Mouse (Mus musculus): ENCODE measurements at regions not wholly inside any gene's neighbourhood (a gene's known extent, or its start where the extent isn't known, plus 50 kb on each side); places are given as distances from the start of the nearest gene placed in this dataset.

DNA sequence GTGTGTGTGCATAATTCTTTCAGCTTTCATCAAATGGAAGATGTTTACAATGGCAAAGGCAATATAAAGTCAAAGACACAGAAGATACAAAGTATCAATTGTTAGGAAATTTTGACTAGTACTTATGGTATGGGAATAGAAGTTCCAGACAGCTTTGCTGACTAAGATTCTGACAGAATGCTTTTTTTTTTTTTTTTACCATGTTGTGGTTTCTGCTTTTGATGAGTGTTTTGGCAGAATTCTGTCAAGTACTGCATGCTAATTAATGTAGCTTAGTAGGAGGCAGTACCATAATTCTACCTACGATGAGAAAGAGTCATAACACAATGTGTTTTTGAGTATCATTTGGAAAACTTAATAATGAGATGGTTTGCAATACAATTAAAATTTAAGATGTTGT lies 215.3 kb upstream of the Tet2 start:
- no peak for TF ChIP-seq POLR2A (IDR thresholded peaks at IDR 0.05; ENCODE audit: low read depth, low read length)
- TF ChIP-seq CTCF (IDR thresholded peaks at IDR 0.05; ENCODE audit: extremely low read depth, insufficient read depth, insufficient read length, insufficient replicate concordance), result no peak
